Mouse (Mus musculus): ENCODE data around the gene Tepp. TPM values are rescaled to one million over a fixed set of nuclear protein-coding genes. Genes with fewer than 3 reads are reported as not detected.

Gene Tepp
- polyA plus RNA-seq, 1 experiment from 2014 or later: 2.2 TPM

DNA sequence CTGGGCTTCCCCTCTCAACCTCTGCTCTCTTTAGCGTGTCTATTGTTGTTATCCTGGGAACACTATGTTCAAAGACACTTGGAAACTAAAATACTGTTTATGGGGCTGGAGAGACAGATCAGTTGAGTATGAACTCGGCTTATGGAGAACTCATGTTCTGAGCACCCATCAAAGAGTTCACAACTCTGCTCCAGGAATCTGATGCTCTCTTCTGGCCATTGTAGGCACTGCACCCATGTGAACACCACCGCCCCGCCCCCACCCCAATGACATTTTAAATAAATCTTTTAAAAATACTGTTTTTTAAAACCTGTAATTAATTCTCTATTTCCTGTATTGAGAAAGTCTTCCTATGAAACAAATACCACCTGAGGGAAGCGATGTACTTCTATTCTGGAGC is 8.0 kb upstream of the Tepp start:
- Histone ChIP-seq H3K9ac (no peak overlapping the region), H3K36me3 (replicated peaks; ENCODE audit: control insufficient read depth, insufficient read depth) (no peaks in the 10 kb centered on the region), H3K4me2 (replicated peaks) (no peak overlapping the region), H3K4me1 (replicated peaks; ENCODE audit: control insufficient read depth, insufficient read depth, low read length) (no peaks in the 10 kb centered on the region), H3K4me3 (replicated peaks; ENCODE audit: low read length) (no peak overlapping the region), H3K9me3 (ENCODE audit: control insufficient read depth, low read length) (no peaks in the 10 kb centered on the region), H3K27me3 (ENCODE audit: control insufficient read depth, insufficient read depth, low read length) (no peaks in the 10 kb centered on the region), H3K27ac (no peak overlapping the region)
- peak; percentile 61 for DNase-seq (ENCODE audit: low spot score)
- WGBS: 24% methylated on average over 5 of the region's 5 CpGs
- ATAC-seq (ENCODE audit: low FRiP score): no peak

DNA sequence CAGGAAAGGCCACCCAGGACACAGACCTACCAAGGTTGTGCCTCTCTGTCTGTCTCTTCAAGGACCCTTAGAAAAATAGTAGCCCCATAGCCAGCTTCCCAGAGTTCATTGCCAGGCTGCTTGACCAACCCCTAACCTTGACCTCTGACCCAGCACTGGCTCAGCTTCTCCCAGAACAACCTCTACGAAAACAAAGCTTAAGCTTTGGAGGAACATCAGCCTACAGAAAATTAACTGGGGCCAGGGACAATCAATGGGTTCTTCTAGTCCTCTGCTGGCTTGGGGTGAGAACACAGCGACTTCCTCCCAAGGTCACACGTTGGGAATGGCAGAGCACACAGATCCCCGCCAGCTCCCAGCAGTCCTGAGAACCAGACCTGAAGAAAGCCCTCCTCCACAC is 4.8 kb upstream of the Tepp start:
- Histone ChIP-seq H3K27ac (no peak overlapping the region), H3K9ac (no peak overlapping the region), H3K4me2 (replicated peaks) (no peak overlapping the region), H3K27me3 (ENCODE audit: control insufficient read depth, insufficient read depth, low read length) (no peaks in the 10 kb centered on the region), H3K4me3 (replicated peaks; ENCODE audit: low read length) (no peak overlapping the region), H3K4me1 (replicated peaks; ENCODE audit: control insufficient read depth, insufficient read depth, low read length) (no peaks in the 10 kb centered on the region), H3K9me3 (ENCODE audit: control insufficient read depth, low read length) (no peaks in the 10 kb centered on the region), H3K36me3 (replicated peaks; ENCODE audit: control insufficient read depth, insufficient read depth) (no peaks in the 10 kb centered on the region)
- ATAC-seq (ENCODE audit: low FRiP score) (no peak), DNase-seq (ENCODE audit: low spot score) (no peak)
- WGBS: 73% methylated on average over 4 of the region's 4 CpGs

DNA sequence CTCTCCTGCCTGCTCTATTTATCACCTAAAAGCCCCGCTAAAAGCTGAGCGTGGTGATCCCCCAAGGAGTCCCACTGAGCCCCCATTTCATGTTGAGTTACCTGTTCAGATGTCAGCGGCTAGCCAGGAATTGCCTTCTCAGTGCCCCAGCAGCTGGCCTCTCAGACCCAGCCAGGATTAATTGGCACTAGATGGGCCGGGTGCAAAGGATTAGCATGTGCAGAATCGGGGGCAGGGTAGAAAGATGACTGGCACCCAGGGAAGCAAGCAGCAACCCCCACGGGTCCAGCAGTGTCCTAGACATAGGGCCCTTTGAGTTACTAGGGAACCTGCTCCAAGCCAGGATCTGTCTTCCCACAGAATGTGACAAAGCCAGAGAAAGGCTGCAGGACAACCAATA is 3.9 kb upstream of the Tepp start, which contains the start of gene Cngb1:
TSS of gene Cngb1 (minus strand) at position 155 of the 400 bp plus-strand sequence.
- Histone ChIP-seq H3K4me1 (replicated peaks; ENCODE audit: control insufficient read depth, insufficient read depth, low read length) (no peaks in the 10 kb centered on the region), H3K9ac (no peak within 1 kb of the TSS), H3K36me3 (replicated peaks; ENCODE audit: control insufficient read depth, insufficient read depth) (no peaks in the 10 kb centered on the region), H3K27me3 (ENCODE audit: control insufficient read depth, insufficient read depth, low read length) (no peaks in the 10 kb centered on the region), H3K4me3 (replicated peaks; ENCODE audit: low read length) (no peak within 1 kb of the TSS), H3K4me2 (replicated peaks) (no peak within 1 kb of the TSS), H3K9me3 (ENCODE audit: control insufficient read depth, low read length) (no peaks in the 10 kb centered on the region), H3K27ac (no peak within 1 kb of the TSS)
- ATAC-seq (ENCODE audit: low FRiP score) (no peak), DNase-seq (ENCODE audit: low spot score) (no peak)
- WGBS: 54% methylated on average over 6 of the region's 6 CpGs

DNA sequence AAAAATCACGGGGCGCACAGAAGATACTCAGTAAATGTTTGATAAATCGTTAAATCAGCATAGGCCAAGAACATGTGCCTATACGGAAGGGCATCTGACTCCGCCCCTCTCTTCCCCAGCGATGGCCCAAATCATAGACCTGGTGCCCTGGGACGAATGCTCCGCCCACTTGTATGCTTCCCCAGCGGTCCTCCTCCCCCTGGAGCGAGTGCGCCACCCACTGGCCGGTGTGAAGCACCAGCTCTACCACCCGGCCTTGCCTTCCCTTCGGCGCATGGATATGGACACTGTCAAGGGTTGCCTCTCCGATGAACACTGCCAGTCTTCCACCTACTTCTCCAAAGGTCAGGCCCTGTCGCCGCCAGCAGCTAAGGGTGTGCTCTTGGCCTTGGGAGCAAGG is 2.5 kb downstream of the Tepp start:
- WGBS: 70% methylated on average over 18 of the region's 18 CpGs
- no peak for DNase-seq (ENCODE audit: low spot score)

DNA sequence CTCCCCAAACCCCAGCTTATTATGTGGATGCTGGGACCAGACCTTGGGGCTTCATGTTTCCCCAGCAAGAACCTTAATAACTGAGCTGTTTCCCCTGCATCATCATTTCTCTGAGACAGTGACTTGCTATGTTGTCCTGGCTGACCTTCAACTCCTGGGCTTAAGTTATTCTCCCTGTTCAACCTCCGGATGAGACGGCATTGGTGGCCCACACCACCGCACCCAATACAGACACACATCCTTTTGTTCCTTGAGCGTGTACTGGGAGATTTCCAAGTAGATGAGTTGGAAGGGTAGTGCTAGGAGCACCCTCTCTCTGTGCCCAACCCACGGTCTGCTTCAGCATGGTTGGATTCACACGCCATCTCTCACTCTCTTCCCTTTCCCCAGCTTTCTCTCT is 3.5 kb downstream of the Tepp start:
- H3K9ac ChIP-seq: no peak overlapping the region

More for the DNA sequence above, 2.5 kb downstream of the Tepp start:
- no peak overlapping the region for H3K9ac ChIP-seq
- no peaks in the 10 kb centered on the region for H3K4me1 ChIP-seq (replicated peaks; ENCODE audit: control insufficient read depth, insufficient read depth, low read length)
- ATAC-seq (ENCODE audit: low FRiP score): no peak
- H3K4me3 ChIP-seq (replicated peaks; ENCODE audit: low read length): no peak overlapping the region
- H3K9me3 ChIP-seq (ENCODE audit: control insufficient read depth, low read length): no peaks in the 10 kb centered on the region
- H3K4me2 ChIP-seq (replicated peaks): no peak overlapping the region
- H3K27me3 ChIP-seq (ENCODE audit: control insufficient read depth, insufficient read depth, low read length): no peaks in the 10 kb centered on the region
- no peaks in the 10 kb centered on the region for H3K36me3 ChIP-seq (replicated peaks; ENCODE audit: control insufficient read depth, insufficient read depth)
- H3K27ac ChIP-seq: no peak overlapping the region

DNA sequence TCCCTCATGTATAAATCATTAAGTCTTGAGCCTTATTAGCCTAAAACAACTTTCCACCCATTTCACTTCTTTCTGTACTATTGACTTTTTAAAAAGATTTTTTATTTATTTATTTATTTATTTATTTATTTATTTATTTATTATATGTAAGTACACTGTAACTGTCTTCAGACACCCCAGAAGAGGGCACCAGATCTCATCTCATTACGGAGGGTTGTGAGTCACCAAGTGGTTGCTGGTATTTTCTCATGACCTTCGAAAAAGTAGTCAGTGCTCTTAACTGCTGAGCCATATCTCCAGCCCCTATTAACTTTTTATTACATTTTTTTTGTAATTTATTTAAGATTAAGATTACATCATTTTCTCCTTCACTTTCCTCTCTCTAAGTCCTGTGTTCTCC is 4.3 kb downstream of the Tepp start:
- H3K9me3 ChIP-seq (ENCODE audit: control insufficient read depth, low read length): no peaks in the 10 kb centered on the region
- H3K9ac ChIP-seq: no peak overlapping the region
- no peak overlapping the region for H3K4me2 ChIP-seq (replicated peaks)
- 84% methylated on average over 2 of the region's 2 CpGs for WGBS
- H3K4me3 ChIP-seq (replicated peaks; ENCODE audit: low read length): no peak overlapping the region
- no peak for ATAC-seq (ENCODE audit: low FRiP score)
- H3K4me1 ChIP-seq (replicated peaks; ENCODE audit: control insufficient read depth, insufficient read depth, low read length): no peaks in the 10 kb centered on the region
- no peaks in the 10 kb centered on the region for H3K27me3 ChIP-seq (ENCODE audit: control insufficient read depth, insufficient read depth, low read length)
- no peak for DNase-seq (ENCODE audit: low spot score)
- no peaks in the 10 kb centered on the region for H3K36me3 ChIP-seq (replicated peaks; ENCODE audit: control insufficient read depth, insufficient read depth)
- no peak overlapping the region for H3K27ac ChIP-seq

More for the DNA sequence above, 3.5 kb downstream of the Tepp start:
- Histone ChIP-seq H3K27me3 (ENCODE audit: control insufficient read depth, insufficient read depth, low read length) (no peaks in the 10 kb centered on the region), H3K4me3 (replicated peaks; ENCODE audit: low read length) (no peak overlapping the region), H3K9me3 (ENCODE audit: control insufficient read depth, low read length) (no peaks in the 10 kb centered on the region), H3K4me2 (replicated peaks) (no peak overlapping the region), H3K36me3 (replicated peaks; ENCODE audit: control insufficient read depth, insufficient read depth) (no peaks in the 10 kb centered on the region), H3K4me1 (replicated peaks; ENCODE audit: control insufficient read depth, insufficient read depth, low read length) (no peaks in the 10 kb centered on the region), H3K27ac (no peak overlapping the region)
- 91% methylated on average over 6 of the region's 6 CpGs for WGBS
- ATAC-seq (ENCODE audit: low FRiP score) (no peak), DNase-seq (ENCODE audit: low spot score) (no peak)

DNA sequence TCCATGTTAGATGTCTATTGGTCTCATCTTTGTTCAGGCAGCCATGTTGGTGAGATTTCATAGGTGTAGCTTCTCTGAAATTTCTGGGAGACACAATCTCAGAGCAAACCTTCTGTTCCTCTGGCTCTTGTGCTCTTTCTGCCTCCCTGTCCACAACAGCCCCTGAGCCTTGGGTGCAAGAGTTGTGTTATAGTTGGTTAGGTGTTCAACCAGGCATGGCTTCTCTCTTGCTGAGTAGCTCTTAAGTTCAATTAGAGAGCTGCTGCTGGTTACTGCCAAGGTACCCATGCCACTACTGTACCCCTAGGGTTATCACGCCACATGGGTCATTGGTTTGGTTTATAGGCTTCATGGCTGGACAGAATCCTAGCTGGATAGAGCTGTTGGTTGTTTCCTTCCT is 5.0 kb downstream of the Tepp start:
- ATAC-seq (ENCODE audit: low FRiP score): no peak
- 0 out of 2 replicates have a peak, but pooled peaks cover 4% of the 10 kb centered on the region for H3K4me1 ChIP-seq (replicated peaks; ENCODE audit: control insufficient read depth, insufficient read depth, low read length)
- H3K9me3 ChIP-seq (ENCODE audit: control insufficient read depth, low read length): no peaks in the 10 kb centered on the region
- no peaks in the 10 kb centered on the region for H3K36me3 ChIP-seq (replicated peaks; ENCODE audit: control insufficient read depth, insufficient read depth)
- no peak overlapping the region for H3K4me3 ChIP-seq (replicated peaks; ENCODE audit: low read length)
- H3K4me2 ChIP-seq (replicated peaks): no peak overlapping the region
- H3K27ac ChIP-seq: no peak overlapping the region
- H3K27me3 ChIP-seq (ENCODE audit: control insufficient read depth, insufficient read depth, low read length): no peaks in the 10 kb centered on the region
- DNase-seq (ENCODE audit: low spot score): no peak
- no peak overlapping the region for H3K9ac ChIP-seq
- WGBS: 93% methylated on average over 1 of the region's 1 CpGs

DNA sequence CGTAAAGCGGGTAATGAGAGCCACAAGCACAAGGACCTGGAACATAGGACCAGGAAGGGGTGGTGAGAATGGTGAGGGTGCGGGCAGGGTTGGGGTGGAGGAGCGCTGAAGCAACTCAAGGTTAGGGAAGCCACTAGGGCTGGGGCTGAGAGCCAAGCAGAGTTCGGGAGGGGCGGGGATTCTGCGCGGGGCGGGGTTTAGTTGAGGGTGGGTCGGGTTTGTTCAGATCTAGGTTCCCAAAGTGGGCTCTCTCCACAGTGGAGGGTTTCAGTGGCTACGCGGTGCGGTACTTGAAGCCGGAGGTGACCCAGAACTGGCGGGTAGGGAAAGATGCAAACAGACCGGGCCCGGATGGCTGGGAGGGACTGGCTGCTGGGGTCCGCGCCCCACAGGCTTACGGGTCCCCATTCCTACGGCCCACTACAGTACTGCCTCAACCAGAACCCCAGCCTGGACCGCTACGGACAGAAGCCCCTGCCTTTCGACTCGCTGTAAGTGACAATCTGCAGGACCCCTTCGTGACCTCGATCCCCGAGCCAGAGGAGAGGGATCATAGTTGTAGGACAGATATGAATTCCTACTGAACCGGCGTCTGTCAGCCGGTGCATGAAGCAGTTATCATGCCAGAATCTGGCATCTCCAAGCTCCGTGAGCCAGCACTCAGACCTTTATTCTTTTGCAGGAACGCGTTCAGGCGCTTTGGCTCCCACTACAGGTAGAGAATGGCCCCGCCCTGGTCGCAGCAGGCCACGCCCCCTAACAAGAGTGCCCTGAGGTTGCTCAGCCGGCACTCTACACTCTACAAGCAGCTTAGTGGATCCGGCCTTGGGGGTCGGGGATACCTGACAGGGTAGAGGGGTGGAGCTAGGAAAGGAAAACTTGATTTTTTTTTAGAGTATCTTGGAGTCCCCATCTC is 10.1 kb downstream of the Tepp start:
- peak overlapping the region; percentile 49 for H3K9ac ChIP-seq
- peaks cover 4% of the 10 kb centered on the region; the same call in 1 of the 2 replicates for H3K4me1 ChIP-seq (replicated peaks; ENCODE audit: control insufficient read depth, insufficient read depth, low read length)
- peaks cover 18% of the 10 kb centered on the region for H3K36me3 ChIP-seq (replicated peaks; ENCODE audit: control insufficient read depth, insufficient read depth)
- no peaks in the 10 kb centered on the region for H3K27me3 ChIP-seq (ENCODE audit: control insufficient read depth, insufficient read depth, low read length)
- no peak overlapping the region for H3K27ac ChIP-seq
- DNase-seq (ENCODE audit: low spot score) (peak; percentile 60), ATAC-seq (ENCODE audit: low FRiP score) (peak; percentile 72)
- WGBS: 2% methylated on average over 41 of the region's 41 CpGs
- peak overlapping the region; percentile 36 for H3K4me3 ChIP-seq (replicated peaks; ENCODE audit: low read length)
- peak overlapping the region; percentile 65 for H3K4me2 ChIP-seq (replicated peaks)
- H3K9me3 ChIP-seq (ENCODE audit: control insufficient read depth, low read length): no peaks in the 10 kb centered on the region

DNA sequence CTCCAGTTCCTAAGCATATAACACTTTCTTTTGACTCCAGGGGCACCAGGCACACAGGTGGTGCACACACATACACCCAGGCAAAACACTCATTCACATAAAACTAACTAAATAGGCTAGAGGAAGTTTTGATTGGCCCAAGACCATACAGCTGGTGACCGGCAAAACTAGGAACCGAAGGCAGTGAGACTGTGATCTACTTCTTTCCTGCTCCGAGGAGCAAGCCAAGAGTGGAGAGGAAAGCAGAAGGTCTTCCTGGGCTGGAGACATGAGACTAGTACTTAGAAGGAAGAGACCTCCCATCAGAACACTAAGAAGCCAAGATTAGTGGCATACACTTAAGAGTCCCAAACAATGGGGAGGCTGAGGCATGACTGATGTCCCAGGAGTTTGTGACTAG is 12.8 kb downstream of the Tepp start:
- 91% methylated on average over 3 of the region's 3 CpGs for WGBS
- no peak for ATAC-seq (ENCODE audit: low FRiP score)
- peaks cover 4% of the 10 kb centered on the region; the same call in 1 of the 2 replicates for H3K4me1 ChIP-seq (replicated peaks; ENCODE audit: control insufficient read depth, insufficient read depth, low read length)
- no peak overlapping the region for H3K9ac ChIP-seq
- H3K4me2 ChIP-seq (replicated peaks): no peak overlapping the region
- no peaks in the 10 kb centered on the region for H3K9me3 ChIP-seq (ENCODE audit: control insufficient read depth, low read length)
- no peak overlapping the region for H3K27ac ChIP-seq
- no peak overlapping the region for H3K4me3 ChIP-seq (replicated peaks; ENCODE audit: low read length)
- DNase-seq (ENCODE audit: low spot score): no peak
- H3K27me3 ChIP-seq (ENCODE audit: control insufficient read depth, insufficient read depth, low read length): no peaks in the 10 kb centered on the region
- peaks cover 45% of the 10 kb centered on the region for H3K36me3 ChIP-seq (replicated peaks; ENCODE audit: control insufficient read depth, insufficient read depth)
